Mouse (Mus musculus) erythroblast, embryonic 14.5 days (primary cell): ENCODE data around the gene Sel1l3.

Experiments
- GATA1 ChIP-seq: IDR thresholded peaks from 2 replicates; pipeline ENCODE4 v1.6.1; 2012; ENCODE audit warnings: low read length, inconsistent platforms, mixed read lengths
- TAL1 ChIP-seq: IDR thresholded peaks from 3 replicates; pipeline ENCODE4 v1.6.1; 2012; ENCODE audit warnings: low read length, inconsistent platforms, mixed read lengths

DNA sequence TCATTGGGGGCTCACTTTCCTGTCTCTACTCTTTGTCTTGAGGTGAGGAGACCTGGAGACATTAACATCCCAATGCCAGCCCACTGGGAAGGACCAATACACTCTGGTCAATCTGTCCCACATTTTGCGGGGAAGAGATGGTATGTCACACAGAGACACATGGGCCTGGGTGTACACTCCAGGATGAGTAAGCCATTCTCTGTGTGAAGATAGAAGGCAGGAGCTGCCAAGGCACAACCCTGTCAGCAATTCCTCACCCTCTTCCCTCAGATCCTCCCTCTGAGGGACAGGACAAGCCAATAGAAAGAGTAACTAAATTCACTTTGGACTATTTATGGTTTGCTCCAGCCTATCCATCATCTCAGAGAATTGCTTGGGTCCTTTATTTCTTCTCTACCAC is 5.0 kb downstream of the Sel1l3 start:
- TF ChIP-seq TAL1 (no peak), GATA1 (no peak)
